Mouse (Mus musculus) megakaryocyte, embryonic 14.5 days (primary cell): ENCODE data around the gene Slc46a1.

ENCODE experiments used
- FLI1 ChIP-seq: IDR thresholded peaks from 2 replicates; pipeline ENCODE4 v1.6.1; 2012; ENCODE audit warnings: low read length, inconsistent platforms, mixed read lengths
- GATA1 ChIP-seq: IDR thresholded peaks from 3 replicates; pipeline ENCODE4 v1.6.1; 2012; ENCODE audit warnings: mixed read lengths, low read length, inconsistent platforms, borderline replicate concordance

GRCm38 (mm10) chr11:78513106-78513790 lies 47.8 kb downstream of the Slc46a1 start:
- no peak for TF ChIP-seq GATA1
- no peak for TF ChIP-seq FLI1
